Comparison of ENCODE assay signal across 23 mouse cellular contexts in genomic region chr5:142547066-142547465, GRCm38 (mm10). TPM values are rescaled to one million over a fixed set of nuclear protein-coding genes. Genes with fewer than 3 reads are reported as not detected.
"Had no signal": no experiment of that assay in that cellular context is flagged by ENCODE, and none has a peak within 500 bp of the region (broad histone marks: within the 10 kb centered on the region; RNA-seq: fewer than 3 reads in every experiment).

No protein-coding gene starts in this region.

- ATAC-seq: intestine, embryonic 16.5 days; liver, postnatal 0 days; lung, postnatal 0 days; midbrain, embryonic 13.5 days; midbrain, embryonic 16.5 days had no signal

- H3K4me3 ChIP-seq: layer of hippocampus, adult 2 months; midbrain, embryonic 13.5 days; myocyte; neural tube, embryonic 13.5 days had no signal

- H3K4me2 ChIP-seq: lung, embryonic 14.5 days; midbrain, embryonic 13.5 days; neural tube, embryonic 13.5 days had no signal

- H3K9me3 ChIP-seq: midbrain, embryonic 13.5 days; neural tube, embryonic 13.5 days had no signal

- H3K27ac ChIP-seq: layer of hippocampus, adult 2 months; liver, embryonic 14.5 days; midbrain, embryonic 13.5 days; neural tube, embryonic 13.5 days had no signal

- H3K27me3 ChIP-seq: neural tube, embryonic 13.5 days had no signal

- DNase-seq: kidney, adult 18-20 months; kidney, adult 9 months; kidney, postnatal 14 days; layer of hippocampus, adult 9-11 months; liver, postnatal 0 days; thymus, adult 18-20 months; thymus, postnatal 36 days had no signal

- H3K9ac ChIP-seq: liver, embryonic 14.5 days; liver, postnatal 0 days; lung, embryonic 14.5 days; midbrain, embryonic 13.5 days had no signal

RNA-seq across cellular contexts. Expression of gene Radil, which starts 3.8 kb away (rescaled TPM):
- total RNA-seq: liver, adult 2 months; monocyte, adult 5-6 weeks; neutrophil, adult 5-6 weeks had no signal
- polyA plus RNA-seq: liver, adult 2 months; liver, postnatal 0 days had no signal

RNA-seq across cellular contexts. Expression of gene Papolb, which starts 17.2 kb away (rescaled TPM):
- total RNA-seq: liver, adult 2 months; monocyte, adult 5-6 weeks; neutrophil, adult 5-6 weeks had no signal
- polyA plus RNA-seq: intestine, embryonic 16.5 days; large intestine, adult 2 months; liver, adult 2 months; liver, embryonic 14.5 days; liver, postnatal 0 days; small intestine, adult 2 months; spleen, adult 2 months; stomach, embryonic 16.5 days had no signal
